Mouse (Mus musculus) lung, postnatal 0 days (tissue): Measurements from ENCODE around the gene Erc2.

ENCODE experiments used
- CTCF ChIP-seq: IDR thresholded peaks from 2 replicates; pipeline ENCODE4 v1.5.1; 2016; ENCODE audit warnings: antibody characterized with exemption, mild to moderate bottlenecking
- EP300 ChIP-seq: IDR thresholded peaks from 2 replicates; pipeline ENCODE4 v1.6.1; 2016; ENCODE audit warnings: antibody characterized with exemption, mild to moderate bottlenecking, control low read depth

DNA sequence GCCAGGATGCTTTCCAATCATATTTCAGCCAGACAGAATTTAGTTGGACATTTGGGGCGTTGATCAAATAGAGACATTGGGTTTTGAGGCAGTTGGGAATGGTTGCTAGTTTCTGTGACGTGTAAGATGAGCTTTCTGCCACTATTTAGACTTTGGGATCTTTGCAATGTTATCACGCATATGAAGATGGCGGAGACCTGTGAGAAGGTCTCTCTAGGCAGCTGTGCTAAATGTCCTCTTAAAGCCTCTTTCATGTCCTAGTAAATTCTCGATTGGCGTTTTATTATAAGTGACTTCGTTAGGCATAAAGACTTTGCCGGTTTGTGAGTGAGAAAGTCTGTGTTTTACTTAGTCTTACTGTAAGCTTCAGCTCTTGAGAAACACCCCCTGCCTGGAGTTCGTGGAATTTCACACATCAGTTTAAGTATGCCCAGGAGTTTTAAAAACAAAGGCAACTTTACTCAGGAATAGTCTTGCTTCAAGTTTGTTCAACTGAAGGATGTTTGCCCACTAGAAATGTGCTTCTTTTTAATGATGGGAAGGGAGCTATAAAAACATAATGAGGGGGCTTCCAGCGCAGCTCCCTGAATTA is 186.4 kb downstream of the Erc2 start:
- no peak for TF ChIP-seq CTCF
- no peak for TF ChIP-seq EP300
